Mouse (Mus musculus): ENCODE measurements around the gene Snrnp35.

- TF ChIP-seq POLR2A (IDR thresholded peaks at IDR 0.05; ENCODE audit: extremely low read depth, insufficient read depth, low read length), result no peak
- TF ChIP-seq CTCF (IDR thresholded peaks at IDR 0.05; ENCODE audit: low read depth, low read length), result no peak
Measured at GRCm38 (mm10) chr5:124521588-124521987, 38.7 kb downstream of the Snrnp35 start.
